Mouse (Mus musculus) intestine, embryonic 16.5 days (tissue): Measurements from ENCODE around the gene Kprp. TPM values are rescaled to one million over a fixed set of nuclear protein-coding genes. Genes with fewer than 3 reads are reported as not detected.
"Not testable (repeated sequence)": the region's sequence is repeated elsewhere in the genome, so short reads cannot be mapped to it uniquely, and the experiment has no call there.

ENCODE experiments used
- ATAC-seq: fragments of 200-750 bp; cut with Nextera tagmentation; 2 replicates; pipeline ENCODE4 v1.8.0; 2017; ENCODE audit warnings: moderate TSS enrichment, moderate library complexity
- H3K27ac ChIP-seq: fragments of 300-500 bp; sonication (generic); 2 replicates; pipeline ENCODE4 v1.5.1; 2014; ENCODE audit warnings: mild to moderate bottlenecking, low read length
- H3K27me3 ChIP-seq: fragments of 300-500 bp; sonication (generic); replicated peaks from 2 replicates; pipeline ENCODE4 v1.6.1; 2014; ENCODE audit warnings: low read length, control low read depth, mixed read lengths; ENCODE audit not compliant: control insufficient read depth, insufficient read depth
- H3K36me3 ChIP-seq: fragments of 300-500 bp; sonication (generic); 2 replicates; pipeline ENCODE4 v1.6.1; 2014; ENCODE audit warnings: low read length, control low read depth; ENCODE audit not compliant: control insufficient read depth, insufficient read depth
- H3K4me1 ChIP-seq: fragments of 300-500 bp; sonication (generic); 2 replicates; pipeline ENCODE4 v1.6.1; 2014; ENCODE audit warnings: low read length, control low read depth, mixed read lengths; ENCODE audit not compliant: control insufficient read depth, insufficient read depth
- H3K4me2 ChIP-seq: fragments of 300-500 bp; sonication (generic); 2 replicates; pipeline ENCODE4 v1.6.1; 2014; ENCODE audit warnings: low read depth, low read length, control low read depth
- H3K4me3 ChIP-seq: fragments of 300-500 bp; sonication (generic); 2 replicates; pipeline ENCODE4 v1.5.1; 2014; ENCODE audit warnings: mild to moderate bottlenecking, low read length
- H3K9ac ChIP-seq: fragments of 300-500 bp; sonication (generic); 2 replicates; pipeline ENCODE4 v1.6.1; 2014; ENCODE audit warnings: low read depth, low read length
- H3K9me3 ChIP-seq: fragments of 300-500 bp; sonication (generic); 2 replicates; pipeline ENCODE4 v1.6.1; 2016; ENCODE audit warnings: low read length, control low read depth; ENCODE audit not compliant: control insufficient read depth
- WGBS: fragments of 180-500 bp; shearing (Covaris S2); extraction: QIAGEN DNeasy Blood & Tissue Kit; methylation state at CpG from one replicate; pipeline ENCODE4 v1.1.7; 2014; 5-methylcytosine and 5-hydroxymethylcytosine counted together
- polyA plus RNA-seq: library from polyadenylated mRNA; unstranded; fragments of >200 nt; fragmentation: Nextera tagmentation; extraction: Ambion mirVana; gene quantifications from 2 replicates; pipeline ENCODE4 v1.2.1, GENCODE M21; 2015

Kprp gene
- not detected in 2 replicates for polyA plus RNA-seq

- H3K4me3 ChIP-seq, result no peak within 1 kb of the TSS
- H3K4me2 ChIP-seq, result no peak within 1 kb of the TSS
- H3K36me3 ChIP-seq, result no peaks in the 10 kb centered on the region
- no peaks in the 10 kb centered on the region for H3K9me3 ChIP-seq
- no peaks in the 10 kb centered on the region for H3K4me1 ChIP-seq
- H3K27me3 ChIP-seq, result no peaks in the 10 kb centered on the region
- ATAC-seq, result no peak
- WGBS, result 16% methylated on average over 1 of the region's 1 CpGs
- H3K27ac ChIP-seq, result no peak within 1 kb of the TSS
- no peak within 1 kb of the TSS for H3K9ac ChIP-seq
Measured at GRCm38 (mm10) chr3:92827108-92827507, at the start of gene Kprp. TSS of gene Kprp (minus strand) at chr3:92827247.

- Histone ChIP-seq H3K27me3 (no peaks in the 10 kb centered on the region), H3K4me1 (no peaks in the 10 kb centered on the region), H3K9ac (no peak overlapping the region), H3K27ac (no peak overlapping the region), H3K9me3 (no peaks in the 10 kb centered on the region), H3K4me2 (no peak overlapping the region), H3K4me3 (no peak overlapping the region), H3K36me3 (no peaks in the 10 kb centered on the region)
- 85% methylated on average over 3 of the region's 3 CpGs for WGBS
- ATAC-seq, result no peak
Measured at GRCm38 (mm10) chr3:92874180-92874579, 47.1 kb upstream of the Kprp start.

GRCm38 (mm10) chr3:92870116-92870515, 43.1 kb upstream of the Kprp start, which contains the start of gene 2310050C09Rik:
TSS of gene 2310050C09Rik (minus strand) at chr3:92870216.
- Histone ChIP-seq H3K4me2 (no peak within 1 kb of the TSS), H3K27ac (no peak within 1 kb of the TSS), H3K9me3 (no peaks in the 10 kb centered on the region), H3K4me3 (no peak within 1 kb of the TSS), H3K36me3 (no peaks in the 10 kb centered on the region), H3K9ac (no peak within 1 kb of the TSS), H3K4me1 (no peaks in the 10 kb centered on the region), H3K27me3 (no peaks in the 10 kb centered on the region)
- ATAC-seq, result no peak
- 72% methylated on average over 4 of the region's 4 CpGs for WGBS

GRCm38 (mm10) chr3:92851186-92851585, 24.1 kb upstream of the Kprp start, which contains the start of gene Lce1l:
TSS of gene Lce1l (minus strand) at chr3:92851286.
- no peak within 1 kb of the TSS for H3K9ac ChIP-seq
- no peak within 1 kb of the TSS for H3K4me3 ChIP-seq
- H3K4me1 ChIP-seq, result no peaks in the 10 kb centered on the region
- ATAC-seq, result no peak
- no peak within 1 kb of the TSS for H3K4me2 ChIP-seq
- no peaks in the 10 kb centered on the region for H3K9me3 ChIP-seq
- no peaks in the 10 kb centered on the region for H3K27me3 ChIP-seq
- H3K36me3 ChIP-seq, result no peaks in the 10 kb centered on the region
- WGBS, result 76% methylated on average over 3 of the region's 3 CpGs
- H3K27ac ChIP-seq, result no peak within 1 kb of the TSS

GRCm38 (mm10) chr3:92825808-92826207, 1.2 kb downstream of the Kprp start:
- Histone ChIP-seq H3K4me3 (no peak overlapping the region), H3K4me2 (no peak overlapping the region), H3K27ac (no peak overlapping the region), H3K27me3 (no peaks in the 10 kb centered on the region), H3K36me3 (no peaks in the 10 kb centered on the region), H3K9me3 (no peaks in the 10 kb centered on the region), H3K9ac (no peak overlapping the region), H3K4me1 (no peaks in the 10 kb centered on the region)
- 14% methylated on average over 1 of the region's 1 CpGs for WGBS
- ATAC-seq, result no peak

- not testable (repeated sequence) for H3K27ac ChIP-seq, H3K4me3 ChIP-seq, H3K9ac ChIP-seq, H3K4me2 ChIP-seq, H3K4me1 ChIP-seq, H3K9me3 ChIP-seq, H3K36me3 ChIP-seq, ATAC-seq, H3K27me3 ChIP-seq
- WGBS, result 91% methylated on average over 2 of the region's 2 CpGs
Measured at GRCm38 (mm10) chr3:92816036-92816435, 11.0 kb downstream of the Kprp start.

GRCm38 (mm10) chr3:92815581-92815980, 11.5 kb downstream of the Kprp start:
- no peak overlapping the region for H3K27ac ChIP-seq
- H3K9ac ChIP-seq, result no peak overlapping the region
- H3K4me2 ChIP-seq, result no peak overlapping the region
- H3K4me1 ChIP-seq, result no peaks in the 10 kb centered on the region
- H3K27me3 ChIP-seq, result no peaks in the 10 kb centered on the region
- H3K9me3 ChIP-seq, result no peaks in the 10 kb centered on the region
- no peaks in the 10 kb centered on the region for H3K36me3 ChIP-seq
- ATAC-seq, result no peak
- WGBS, result 91% methylated on average over 3 of the region's 3 CpGs
- no peak overlapping the region for H3K4me3 ChIP-seq

- no peak within 1 kb of the TSS for H3K27ac ChIP-seq
- no peak within 1 kb of the TSS for H3K9ac ChIP-seq
- H3K4me2 ChIP-seq, result no peak within 1 kb of the TSS
- H3K36me3 ChIP-seq, result no peaks in the 10 kb centered on the region
- no peaks in the 10 kb centered on the region for H3K9me3 ChIP-seq
- no peaks in the 10 kb centered on the region for H3K27me3 ChIP-seq
- no peaks in the 10 kb centered on the region for H3K4me1 ChIP-seq
- no peak for ATAC-seq
- H3K4me3 ChIP-seq, result no peak within 1 kb of the TSS
Measured at GRCm38 (mm10) chr3:92807791-92808190, 19.3 kb downstream of the Kprp start, which contains the start of gene Lce1k. TSS of gene Lce1k (minus strand) at chr3:92807891.

GRCm38 (mm10) chr3:92790414-92790813, 36.6 kb downstream of the Kprp start, which contains the start of gene Lce1j:
TSS of gene Lce1j (minus strand) at chr3:92790514.
- Histone ChIP-seq H3K4me1 (no peaks in the 10 kb centered on the region), H3K9me3 (no peaks in the 10 kb centered on the region), H3K4me3 (no peak within 1 kb of the TSS), H3K4me2 (no peak within 1 kb of the TSS), H3K27me3 (no peaks in the 10 kb centered on the region), H3K9ac (no peak within 1 kb of the TSS), H3K36me3 (no peaks in the 10 kb centered on the region), H3K27ac (no peak within 1 kb of the TSS)
- no peak for ATAC-seq
- 74% methylated on average over 1 of the region's 1 CpGs for WGBS

GRCm38 (mm10) chr3:92778799-92779198, 48.2 kb downstream of the Kprp start, which contains the start of gene Lce1i:
TSS of gene Lce1i (minus strand) at chr3:92778899.
- no peaks in the 10 kb centered on the region for H3K4me1 ChIP-seq
- H3K4me2 ChIP-seq, result no peak within 1 kb of the TSS
- no peak within 1 kb of the TSS for H3K4me3 ChIP-seq
- no peak within 1 kb of the TSS for H3K9ac ChIP-seq
- ATAC-seq, result no peak
- no peaks in the 10 kb centered on the region for H3K27me3 ChIP-seq
- 86% methylated on average over 1 of the region's 1 CpGs for WGBS
- no peaks in the 10 kb centered on the region for H3K9me3 ChIP-seq
- no peaks in the 10 kb centered on the region for H3K36me3 ChIP-seq
- H3K27ac ChIP-seq, result no peak within 1 kb of the TSS
